Mouse (Mus musculus) cerebellum, adult 18-20 months (tissue): ENCODE data around the gene Olfr114.

Experiments used
- DNase-seq, 2 experiments: peaks; one replicate each; pipeline ENCODE4 v3.0.0; 2021

The Olfr114 gene

DNA sequence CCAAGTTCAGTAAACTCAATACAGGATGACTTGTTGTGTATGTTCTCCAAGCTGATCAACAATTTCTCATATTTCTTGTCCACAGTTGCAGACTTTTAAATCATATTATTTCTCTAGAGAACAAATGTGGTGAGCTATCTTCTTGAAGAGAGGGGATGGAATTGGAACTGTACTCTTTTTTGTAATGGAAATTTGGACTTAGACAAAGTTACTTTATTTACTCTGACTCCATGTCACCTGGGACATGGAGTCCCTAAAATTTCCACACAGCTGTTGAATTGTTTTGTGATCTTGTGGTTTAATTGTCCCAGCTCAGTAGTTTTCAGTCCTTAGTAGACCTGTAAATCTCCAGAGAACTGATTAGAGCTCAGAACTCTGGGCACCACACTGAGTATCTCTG is at the start of gene Olfr114:
Olfr114 (minus strand) TSS at position 101 of the 400 bp plus-strand sequence.
- no peak for DNase-seq

DNA sequence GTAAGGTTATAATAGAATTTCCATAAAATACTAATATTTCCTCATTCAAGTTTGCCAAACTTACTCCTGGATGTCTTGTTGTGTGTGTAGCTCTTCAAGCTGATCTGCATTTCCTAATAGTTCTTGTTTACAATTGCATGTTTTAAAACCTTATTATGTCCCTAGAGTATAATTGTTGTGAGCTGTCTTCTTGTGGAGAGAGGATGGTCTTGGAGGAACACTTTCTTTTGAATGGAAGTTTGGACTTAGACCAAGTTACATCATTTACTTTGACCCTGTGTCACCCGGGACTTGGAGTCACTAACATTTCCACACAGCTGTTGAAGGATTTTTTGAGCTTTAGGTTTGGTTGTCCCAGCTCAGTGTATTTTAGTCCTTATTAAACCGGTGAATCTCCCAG is 34.5 kb upstream of the Olfr114 start, which contains the start of the genes Olfr115 and Olfr116:
Olfr115 (minus strand) TSS at position 101 of the 400 bp plus-strand sequence.
Olfr116 (minus strand) TSS at position 191 of the 400 bp plus-strand sequence.
- no peak for DNase-seq

DNA sequence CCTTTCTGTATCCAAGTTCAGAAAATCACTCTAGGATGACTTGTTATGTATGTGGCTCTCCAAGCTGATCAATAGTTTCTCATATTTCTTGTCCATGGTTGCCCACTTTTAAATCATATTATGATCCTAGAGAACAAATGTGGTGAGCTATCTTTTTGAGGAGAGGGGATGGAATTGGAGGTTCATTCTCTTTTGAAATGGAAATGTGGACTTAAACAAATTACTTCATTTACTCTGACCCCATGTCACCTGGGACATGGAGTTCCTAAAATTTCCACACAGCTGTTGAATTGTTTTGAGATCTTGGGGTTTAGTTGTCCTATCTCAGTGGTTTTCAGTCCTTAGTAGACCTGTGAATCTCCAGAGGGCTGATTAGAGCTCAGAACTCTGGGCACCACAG is 15.0 kb downstream of the Olfr114 start, which contains the start of gene Olfr113:
Olfr113 (minus strand) TSS at position 101 of the 400 bp plus-strand sequence.
- no peak for DNase-seq

DNA sequence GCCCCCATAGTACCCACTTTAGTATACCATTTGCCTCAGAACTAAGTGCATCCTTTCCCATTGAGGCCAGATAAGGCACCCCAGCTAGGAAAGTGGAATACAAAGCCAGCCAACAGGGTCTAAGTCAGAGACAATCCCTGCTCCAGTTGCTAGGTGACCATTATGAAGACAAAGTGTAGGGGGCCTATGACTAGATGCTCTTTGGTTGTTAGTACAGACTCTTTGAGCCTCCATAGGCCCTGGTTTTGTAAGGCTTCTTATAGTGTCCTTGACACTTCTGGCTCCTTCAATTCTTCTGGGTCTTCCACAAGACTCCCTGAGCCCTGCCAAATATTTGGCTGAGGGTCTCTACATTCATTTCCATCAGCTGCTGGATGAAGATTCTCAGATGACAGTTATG is 23.2 kb downstream of the Olfr114 start, which contains the start of gene Olfr112:
Olfr112 (minus strand) TSS at position 101 of the 400 bp plus-strand sequence.
- DNase-seq: no peak

DNA sequence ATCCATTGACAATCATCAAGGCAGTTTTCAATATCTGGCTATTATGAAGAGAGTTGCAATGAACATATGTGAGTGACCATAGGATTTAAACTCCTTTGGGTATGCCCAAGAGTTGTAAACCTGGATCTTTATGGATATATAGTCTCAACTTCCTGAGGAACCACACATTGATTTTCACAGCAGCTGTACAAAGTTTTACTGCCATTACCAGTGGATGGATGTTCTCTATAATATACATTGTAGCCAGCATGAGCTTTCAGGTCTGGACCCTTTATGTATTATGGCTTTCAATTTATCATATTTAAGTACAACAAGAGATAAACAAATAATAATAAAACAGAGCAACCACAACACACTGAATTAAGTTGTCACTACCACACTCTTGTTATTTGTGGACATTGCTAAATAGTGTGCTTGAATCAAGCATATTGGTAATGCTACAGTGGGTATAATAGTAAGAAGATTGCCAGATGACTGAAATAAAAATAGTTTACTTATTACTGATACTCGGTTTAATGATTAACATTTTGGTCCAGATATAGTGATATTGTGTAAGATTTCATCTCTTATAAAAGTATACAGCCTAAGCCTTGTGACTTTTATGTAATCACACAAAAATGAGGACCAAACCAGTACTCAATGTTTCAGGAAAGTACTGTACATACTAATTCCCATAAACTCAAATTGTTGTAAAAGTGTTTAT is 33.5 kb downstream of the Olfr114 start:
- DNase-seq: no peak

DNA sequence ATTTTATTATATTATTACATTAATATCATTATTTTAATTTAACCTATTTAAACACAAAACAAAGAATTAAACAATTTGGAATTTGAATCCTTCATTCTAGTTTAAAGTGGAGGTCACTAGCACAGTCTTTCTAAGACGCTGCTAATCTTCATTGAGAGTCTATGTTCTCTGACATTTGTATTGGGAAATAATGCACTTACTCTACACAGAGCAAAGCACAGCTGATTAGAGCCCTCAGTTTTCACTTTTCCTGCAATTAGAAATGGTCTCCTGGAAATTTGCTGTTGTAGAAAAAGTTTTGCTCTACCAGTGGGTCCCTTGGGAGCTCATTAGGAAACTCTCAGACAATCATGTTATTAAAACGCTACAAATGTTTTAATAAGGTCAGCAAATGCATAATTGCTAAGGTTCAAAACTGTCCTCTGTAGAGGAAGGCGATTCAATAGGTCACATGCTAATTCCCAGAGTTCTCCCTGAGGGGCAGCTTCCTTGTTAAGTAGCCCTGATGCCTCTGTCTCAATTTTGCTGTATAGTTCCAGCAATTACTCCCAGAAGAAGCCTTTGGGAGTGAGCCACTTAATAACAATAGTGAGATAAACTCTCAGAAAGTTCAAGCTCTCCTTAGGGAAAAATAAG is 48.6 kb downstream of the Olfr114 start:
- DNase-seq: no peak

DNA sequence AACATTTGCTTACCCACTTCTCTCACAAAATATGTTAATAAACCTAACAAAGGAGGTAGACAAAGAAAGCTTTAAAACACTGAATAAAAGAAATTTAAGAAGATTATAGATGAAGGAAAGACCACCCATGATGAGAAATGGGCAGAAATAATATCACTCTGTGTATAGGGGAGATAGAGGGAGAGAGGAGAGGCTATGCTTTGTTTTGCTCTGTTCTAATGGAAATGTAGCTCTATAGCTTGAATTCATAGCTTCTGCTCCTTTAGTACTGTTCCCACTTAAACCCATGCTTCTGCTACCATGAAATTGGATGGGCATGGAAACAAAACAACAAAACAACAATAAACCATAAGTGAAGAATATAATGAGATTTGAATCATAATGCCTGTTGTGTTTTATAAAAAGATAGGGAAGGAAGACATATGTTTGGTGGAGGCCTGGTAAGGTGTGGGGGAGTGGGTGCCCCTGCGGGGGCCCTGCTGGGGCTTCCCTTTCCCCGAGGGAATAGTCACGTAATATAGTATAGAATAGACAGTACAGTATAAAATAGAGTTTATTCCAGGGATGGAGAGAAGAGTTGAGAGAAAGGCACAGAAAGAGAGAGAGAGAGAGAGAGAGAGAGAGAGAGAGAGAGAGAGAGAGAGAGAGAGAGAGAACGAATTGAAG is 51.0 kb downstream of the Olfr114 start:
- no peak for DNase-seq
